Mouse (Mus musculus) midbrain, embryonic 10.5 days (tissue): ENCODE results near the gene Clps. TPM values are rescaled to one million over a fixed set of nuclear protein-coding genes. Genes with fewer than 3 reads are reported as not detected.

ENCODE experiments used
- DNase-seq: peaks from one replicate; pipeline ENCODE4 v3.0.0-alpha.2; 2017; ENCODE audit warnings: low spot score
- H3K27ac ChIP-seq: fragments of 300-500 bp; sonication (generic); replicated peaks from 2 replicates; pipeline ENCODE4 v1.5.1; 2016; ENCODE audit warnings: mild to moderate bottlenecking
- H3K27me3 ChIP-seq: fragments of 300-500 bp; sonication (generic); 2 replicates; pipeline ENCODE4 v1.6.1; 2016; ENCODE audit warnings: low read depth, mild to moderate bottlenecking; ENCODE audit not compliant: poor library complexity, severe bottlenecking
- H3K36me3 ChIP-seq: fragments of 300-500 bp; sonication (generic); 2 replicates; pipeline ENCODE4 v1.6.1; 2016; ENCODE audit warnings: mild to moderate bottlenecking, moderate library complexity
- H3K4me1 ChIP-seq: fragments of 300-500 bp; sonication (generic); 2 replicates; pipeline ENCODE4 v1.6.1; 2016
- H3K4me3 ChIP-seq: fragments of 300-500 bp; sonication (generic); 2 replicates; pipeline ENCODE4 v1.5.1; 2016; ENCODE audit warnings: mild to moderate bottlenecking, moderate library complexity
- H3K9me3 ChIP-seq: fragments of 300-500 bp; sonication (generic); replicated peaks from 2 replicates; pipeline ENCODE4 v1.6.1; 2016; ENCODE audit warnings: mild to moderate bottlenecking
- WGBS: fragments of 180-500 bp; shearing (Covaris S2); methylation state at CpG from one replicate; pipeline ENCODE4 v1.1.7; 2016; 5-methylcytosine and 5-hydroxymethylcytosine counted together
- polyA plus RNA-seq: library from polyadenylated mRNA; unstranded; fragments of >200 nt; fragmentation: Nextera tagmentation; extraction: Ambion mirVana; gene quantifications from 2 replicates; pipeline ENCODE4 v1.2.1, GENCODE M21; 2016

The Clps gene
- polyA plus RNA-seq, 1 experiment from 2014 or later: not detected

GRCm38 (mm10) chr17:28537881-28538280, 22.7 kb downstream of the Clps start:
- H3K27me3 ChIP-seq: no peaks in the 10 kb centered on the region
- peaks cover 27% of the 10 kb centered on the region for H3K9me3 ChIP-seq
- H3K36me3 ChIP-seq: no peaks in the 10 kb centered on the region
- WGBS: 50% methylated on average over 12 of the region's 12 CpGs
- no peak for DNase-seq
- no peak overlapping the region for H3K4me3 ChIP-seq
- no peaks in the 10 kb centered on the region for H3K4me1 ChIP-seq
- H3K27ac ChIP-seq: no peak overlapping the region

- H3K9me3 ChIP-seq: no peaks in the 10 kb centered on the region
- no peaks in the 10 kb centered on the region for H3K36me3 ChIP-seq
- H3K4me3 ChIP-seq: no peak overlapping the region
Measured at GRCm38 (mm10) chr17:28533327-28533726, 27.2 kb downstream of the Clps start.

GRCm38 (mm10) chr17:28532557-28532956, 28.0 kb downstream of the Clps start:
- WGBS: 87% methylated on average over 7 of the region's 7 CpGs
- Histone ChIP-seq H3K27ac (no peak overlapping the region), H3K27me3 (peaks cover 19% of the 10 kb centered on the region), H3K36me3 (no peaks in the 10 kb centered on the region), H3K9me3 (no peaks in the 10 kb centered on the region), H3K4me3 (no peak overlapping the region), H3K4me1 (peaks cover 12% of the 10 kb centered on the region)
- DNase-seq: no peak

More at GRCm38 (mm10) chr17:28533327-28533726, 27.2 kb downstream of the Clps start:
- DNase-seq: no peak
- 92% methylated on average over 13 of the region's 13 CpGs for WGBS
- H3K27ac ChIP-seq: no peak overlapping the region
- H3K4me1 ChIP-seq: peaks cover 9% of the 10 kb centered on the region
- peaks cover 17% of the 10 kb centered on the region for H3K27me3 ChIP-seq

DNA sequence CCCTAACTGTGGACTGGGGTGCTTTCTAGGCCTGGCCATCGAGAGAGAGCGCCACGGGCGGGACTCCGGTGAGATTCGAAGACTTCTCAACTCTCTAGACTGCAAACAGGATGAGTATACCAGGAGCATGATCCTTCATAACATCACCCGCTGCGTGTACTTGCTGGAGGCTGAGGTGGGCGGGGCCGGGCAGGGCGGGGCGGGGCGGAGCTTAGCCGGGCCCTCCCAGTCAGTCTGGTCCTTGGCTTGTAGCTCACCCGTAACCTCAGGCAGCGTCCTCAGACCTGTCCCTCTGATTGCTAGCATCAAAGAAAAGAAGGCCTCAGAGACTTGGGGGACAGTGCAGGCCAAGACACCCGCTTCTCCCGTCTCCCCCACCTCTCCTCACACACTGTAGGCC, 28.6 kb downstream of the Clps start:
- no peaks in the 10 kb centered on the region for H3K9me3 ChIP-seq
- peaks cover 15% of the 10 kb centered on the region for H3K4me1 ChIP-seq
- H3K27ac ChIP-seq: no peak overlapping the region
- H3K4me3 ChIP-seq: peak overlapping the region; percentile 35
- H3K36me3 ChIP-seq: no peaks in the 10 kb centered on the region
- H3K27me3 ChIP-seq: peaks cover 24% of the 10 kb centered on the region
- 13% methylated on average over 18 of the region's 18 CpGs for WGBS
- peak; percentile 51 for DNase-seq

GRCm38 (mm10) chr17:28530506-28530905, 30.1 kb downstream of the Clps start, which contains the start of gene Armc12:
Armc12 (plus strand) TSS chr17:28530806.
- WGBS: 91% methylated on average over 6 of the region's 6 CpGs
- Histone ChIP-seq H3K4me1 (peaks cover 15% of the 10 kb centered on the region), H3K9me3 (no peaks in the 10 kb centered on the region), H3K4me3 (0 out of 2 replicates have a peak within 1 kb of the TSS, but pooled peaks have one; percentile 35), H3K27me3 (peaks cover 27% of the 10 kb centered on the region), H3K36me3 (no peaks in the 10 kb centered on the region), H3K27ac (no peak within 1 kb of the TSS)
- DNase-seq: no peak

GRCm38 (mm10) chr17:28529116-28529515, 31.4 kb downstream of the Clps start:
- 67% methylated on average over 4 of the region's 4 CpGs for WGBS
- Histone ChIP-seq H3K36me3 (no peaks in the 10 kb centered on the region), H3K9me3 (no peaks in the 10 kb centered on the region), H3K4me1 (peaks cover 16% of the 10 kb centered on the region), H3K27me3 (peaks cover 40% of the 10 kb centered on the region), H3K4me3 (no peak overlapping the region), H3K27ac (no peak overlapping the region)
- DNase-seq: no peak

DNA sequence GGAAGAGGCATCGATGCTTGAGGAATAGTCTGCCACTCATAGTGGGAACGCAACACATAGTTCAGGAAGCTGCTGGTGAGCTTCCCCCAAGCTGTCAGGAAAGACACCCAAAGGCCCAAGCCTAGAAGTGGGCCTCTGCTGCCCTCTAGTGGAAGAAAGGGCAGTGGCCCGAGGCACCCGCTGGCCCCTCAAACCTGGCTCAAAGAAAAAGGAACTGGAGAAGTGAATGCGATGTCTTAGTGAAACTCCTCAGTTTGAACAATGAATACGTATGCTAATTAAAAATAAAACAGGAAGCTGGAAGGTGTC, 32.6 kb downstream of the Clps start:
- Histone ChIP-seq H3K4me1 (peaks cover 27% of the 10 kb centered on the region), H3K36me3 (no peaks in the 10 kb centered on the region), H3K27ac (no peak overlapping the region), H3K27me3 (peaks cover 51% of the 10 kb centered on the region), H3K9me3 (no peaks in the 10 kb centered on the region), H3K4me3 (no peak overlapping the region)
- WGBS: 11% methylated on average over 6 of the region's 6 CpGs
- peak; percentile 82 for DNase-seq

- Histone ChIP-seq H3K27me3 (peaks cover 57% of the 10 kb centered on the region), H3K4me3 (no peak overlapping the region), H3K36me3 (no peaks in the 10 kb centered on the region), H3K27ac (no peak overlapping the region), H3K9me3 (no peaks in the 10 kb centered on the region), H3K4me1 (peaks cover 33% of the 10 kb centered on the region)
- WGBS: 59% methylated on average over 12 of the region's 12 CpGs
- DNase-seq: no peak
Measured at GRCm38 (mm10) chr17:28527184-28528042, 33.2 kb downstream of the Clps start.

- no peak overlapping the region for H3K27ac ChIP-seq
- 76% methylated on average over 4 of the region's 4 CpGs for WGBS
- peaks cover 31% of the 10 kb centered on the region for H3K4me1 ChIP-seq
- peaks cover 69% of the 10 kb centered on the region for H3K27me3 ChIP-seq
- H3K36me3 ChIP-seq: no peaks in the 10 kb centered on the region
- DNase-seq: no peak
- no peaks in the 10 kb centered on the region for H3K9me3 ChIP-seq
- H3K4me3 ChIP-seq: no peak overlapping the region
Measured at GRCm38 (mm10) chr17:28524831-28525430, 35.6 kb downstream of the Clps start.

DNA sequence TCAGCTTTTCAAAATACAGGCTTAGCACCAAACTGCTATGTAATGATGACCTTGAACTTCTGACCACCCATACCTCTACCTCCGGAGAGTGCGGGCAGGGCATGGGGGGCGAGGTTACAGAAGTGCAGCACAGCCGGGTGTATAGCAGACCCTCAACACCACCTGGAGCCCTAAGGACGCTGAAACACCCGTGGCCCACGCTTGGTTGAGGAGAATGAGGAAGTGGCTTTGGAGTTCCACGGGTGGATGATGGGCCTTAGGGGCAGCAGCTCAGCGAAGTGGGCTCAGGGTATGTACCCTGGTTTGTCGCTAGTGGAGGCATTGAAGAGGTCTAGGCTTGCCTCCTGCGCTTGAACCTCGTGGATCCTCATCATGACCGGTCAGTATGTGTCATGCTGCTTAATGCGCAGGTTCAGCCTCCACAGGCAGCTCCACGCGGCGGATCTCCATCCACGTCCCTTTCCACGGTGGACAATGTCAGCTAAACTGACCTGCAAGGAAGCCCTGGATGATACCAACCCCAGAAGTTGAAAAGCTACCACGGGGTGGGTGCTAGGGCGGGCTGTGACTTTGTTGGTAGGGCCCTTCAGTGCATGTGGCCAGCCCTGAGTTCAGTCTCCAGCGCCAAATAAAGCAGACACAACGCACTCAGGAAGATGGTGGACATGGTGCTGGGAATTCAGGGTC, 36.4 kb downstream of the Clps start:
- H3K27me3 ChIP-seq: peaks cover 75% of the 10 kb centered on the region
- H3K4me1 ChIP-seq: peaks cover 31% of the 10 kb centered on the region
- 84% methylated on average over 23 of the region's 23 CpGs for WGBS
- DNase-seq: no peak
- no peak overlapping the region for H3K27ac ChIP-seq
- H3K4me3 ChIP-seq: peak overlapping the region; percentile 85
- H3K36me3 ChIP-seq: no peaks in the 10 kb centered on the region
- peaks cover 3% of the 10 kb centered on the region; the same call in 1 of the 2 replicates for H3K9me3 ChIP-seq

- H3K27me3 ChIP-seq: peaks cover 79% of the 10 kb centered on the region
- WGBS: 5% methylated on average over 28 of the region's 28 CpGs
Measured at GRCm38 (mm10) chr17:28523355-28524008, 37.1 kb downstream of the Clps start.

GRCm38 (mm10) chr17:28522623-28523354, 37.8 kb downstream of the Clps start:
- Histone ChIP-seq H3K9me3 (peaks cover 8% of the 10 kb centered on the region; the same call in 1 of the 2 replicates), H3K4me3 (peak overlapping the region; percentile 85), H3K36me3 (no peaks in the 10 kb centered on the region), H3K4me1 (peaks cover 43% of the 10 kb centered on the region), H3K27me3 (peaks cover 83% of the 10 kb centered on the region), H3K27ac (peak overlapping the region; percentile 89)
- under 1% methylated on average over 63 of the region's 66 CpGs for WGBS
- peak; percentile 86 for DNase-seq

More at GRCm38 (mm10) chr17:28523355-28524008, 37.1 kb downstream of the Clps start:
- Histone ChIP-seq H3K4me1 (peaks cover 37% of the 10 kb centered on the region), H3K9me3 (peaks cover 8% of the 10 kb centered on the region; the same call in 1 of the 2 replicates), H3K27ac (peak overlapping the region; percentile 89), H3K36me3 (no peaks in the 10 kb centered on the region), H3K4me3 (peak overlapping the region; percentile 85)
- DNase-seq: no peak
